Mouse (Mus musculus) granulocyte monocyte progenitor cell, adult 5-6 weeks (primary cell): Measurements from ENCODE around the gene Gpc3. TPM values are rescaled to one million over a fixed set of nuclear protein-coding genes. Genes with fewer than 3 reads are reported as not detected.
"Not testable (repeated sequence)": the region's sequence is repeated elsewhere in the genome, so short reads cannot be mapped to it uniquely, and the experiment has no call there.

Source experiments
- ATAC-seq: replicated peaks from 2 replicates; pipeline ENCODE4 v1.8.0; 2016; ENCODE audit warnings: mild to moderate bottlenecking, moderate TSS enrichment, inconsistent platforms; ENCODE audit not compliant: poor library complexity, severe bottlenecking
- total RNA-seq, 2 experiments: library from RNA; stranded (forward) in 1 of 2; stranded (reverse) in 1 of 2; fragments of 200-712, 200-1000 nt in 1 of 2; fragments of >200 nt in 1 of 2; fragmentation: Nextera tagmentation in 1 of 2; gene quantifications; 2 replicates each; pipeline ENCODE4 v1.2.3; 2014 to 2017

Gene Gpc3
- total RNA-seq, 2 experiments from 2014 or later: 2.2 to 3.6 TPM

DNA sequence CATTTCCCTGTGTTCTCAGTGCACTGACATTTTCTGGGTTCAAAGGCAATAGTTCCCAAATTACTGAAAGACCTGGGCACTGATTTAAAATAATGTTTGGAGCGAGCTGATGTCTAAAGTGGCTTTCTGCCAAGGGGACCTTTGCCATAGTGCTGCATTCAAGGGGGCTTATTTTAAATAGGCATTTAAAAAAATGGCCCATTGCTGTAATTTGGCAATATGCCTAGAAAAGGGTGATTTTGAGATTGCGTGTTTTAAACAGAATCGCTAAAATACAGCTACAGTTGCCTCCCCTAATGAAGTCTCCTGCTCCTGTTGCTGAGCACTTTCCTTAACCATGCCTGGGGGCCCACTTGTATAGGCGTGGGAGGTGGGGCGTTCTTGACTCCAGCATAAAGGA, 174.3 kb downstream of the Gpc3 start:
- no peak for ATAC-seq

GRCm38 (mm10) chrX:52425605-52426004, 188.1 kb downstream of the Gpc3 start:
- ATAC-seq: no peak

GRCm38 (mm10) chrX:52419850-52420249, 193.9 kb downstream of the Gpc3 start:
- ATAC-seq: peak; percentile 98

GRCm38 (mm10) chrX:52412936-52413335, 200.8 kb downstream of the Gpc3 start:
- ATAC-seq: no peak

DNA sequence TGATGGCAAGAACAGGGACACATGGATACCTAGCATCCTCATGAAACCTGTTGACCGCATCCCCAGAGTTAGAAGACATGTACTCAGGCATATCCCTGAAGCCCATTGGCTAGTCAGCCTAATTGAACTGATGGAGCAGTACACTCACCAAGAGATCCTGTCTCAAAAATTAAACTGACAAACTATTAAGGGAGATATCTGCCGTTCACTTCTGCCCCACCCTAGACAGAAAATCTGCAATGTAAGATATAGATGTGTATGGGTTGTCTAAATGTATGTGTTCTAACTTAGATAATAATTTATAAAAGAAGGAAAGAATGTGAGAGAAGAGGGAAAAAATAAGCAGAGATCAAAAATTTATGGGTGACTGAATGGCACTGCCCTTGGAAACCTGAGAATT, 212.6 kb downstream of the Gpc3 start:
- ATAC-seq: no peak

- no peak for ATAC-seq
Observed at GRCm38 (mm10) chrX:52375129-52375528, 238.6 kb downstream of the Gpc3 start.

DNA sequence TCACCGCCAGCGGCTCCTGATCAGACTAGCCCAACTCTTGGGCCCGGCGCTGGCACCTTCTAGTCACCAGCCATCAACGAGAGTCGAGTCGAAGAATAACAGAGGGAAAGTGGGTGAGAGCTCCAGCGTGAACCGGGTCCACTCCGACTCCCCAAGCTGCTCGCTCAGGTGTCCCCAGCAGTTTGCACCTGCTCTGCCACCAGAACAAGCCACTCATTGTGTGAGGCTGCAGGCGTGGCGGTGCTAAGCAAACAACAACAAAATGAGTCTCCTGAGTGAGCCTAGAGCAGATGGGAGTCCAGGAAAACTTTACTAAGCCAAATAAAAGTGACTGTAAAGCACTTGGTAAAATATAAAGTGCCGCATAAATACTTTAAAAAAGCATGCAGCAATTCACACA, 239.5 kb downstream of the Gpc3 start:
- no peak for ATAC-seq

- ATAC-seq: no peak
Observed at GRCm38 (mm10) chrX:52372436-52372835, 241.3 kb downstream of the Gpc3 start.

DNA sequence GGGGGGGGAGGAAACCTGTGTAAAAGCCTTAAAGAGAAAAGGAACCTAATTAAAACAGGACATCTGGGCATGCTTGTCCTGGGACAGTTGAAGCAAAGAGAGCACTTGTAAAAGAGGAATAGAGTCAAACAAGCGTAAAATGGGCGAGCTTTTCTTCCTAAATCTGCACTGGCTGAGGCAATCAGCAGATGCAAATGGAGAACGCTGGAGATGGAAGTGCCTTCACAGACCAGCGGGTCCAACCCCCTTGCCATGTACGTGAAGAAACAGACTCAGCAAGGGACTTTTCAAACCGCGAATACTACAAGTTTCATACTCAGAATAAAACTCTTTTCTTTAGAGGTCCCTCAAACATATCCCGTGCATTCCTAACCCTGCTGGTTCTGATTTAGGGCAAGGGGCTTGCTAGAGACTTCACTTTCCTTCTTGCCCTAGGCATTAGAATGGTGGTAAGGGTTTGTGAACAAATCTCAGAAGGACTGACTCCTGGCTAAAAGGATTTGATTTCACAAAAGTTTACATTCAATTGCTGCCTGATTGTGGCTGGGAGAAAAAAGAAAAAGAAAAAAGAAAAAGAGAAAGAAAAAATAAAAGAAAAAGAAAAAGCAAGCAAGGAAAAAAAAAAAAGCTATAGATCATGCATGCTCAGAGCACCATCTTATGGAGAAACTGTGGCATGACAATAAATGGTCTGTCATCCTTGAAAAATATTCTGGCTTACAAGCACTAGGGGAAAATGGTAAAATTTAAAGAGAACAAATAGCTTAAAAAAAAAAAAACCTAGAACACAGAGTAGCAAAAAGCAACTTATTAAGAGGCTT, 243.6 kb downstream of the Gpc3 start:
- no peak for ATAC-seq

DNA sequence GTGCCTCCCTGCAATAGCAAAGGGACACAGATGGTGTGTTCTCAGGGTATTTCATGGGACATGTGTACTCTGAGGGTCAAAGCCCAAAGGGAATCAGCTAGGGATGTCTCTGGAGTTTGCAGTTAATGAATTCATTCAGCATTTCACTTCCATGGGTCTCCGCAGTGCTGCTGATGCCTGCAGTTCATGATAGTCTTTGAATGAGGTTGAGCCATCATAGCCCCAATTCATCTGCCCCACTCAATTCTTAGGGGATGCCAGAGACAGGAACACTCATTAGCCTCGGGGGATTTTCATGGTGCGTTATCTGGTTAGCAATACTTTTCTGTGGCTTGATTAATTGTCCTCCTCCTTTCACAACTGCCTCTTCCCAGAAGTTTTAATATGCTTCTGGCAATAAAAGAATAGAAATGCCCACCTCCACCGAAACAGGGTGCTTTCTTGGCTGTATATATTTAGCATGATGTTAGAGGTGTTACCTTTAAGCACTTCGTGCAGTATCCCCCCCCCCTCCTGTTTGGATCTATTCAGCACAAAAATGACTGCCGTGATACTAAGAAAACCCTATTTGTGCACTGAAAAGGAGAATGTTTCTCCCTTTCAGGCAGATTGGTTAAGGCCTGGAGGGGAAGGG, 244.3 kb downstream of the Gpc3 start:
- ATAC-seq: no peak

- no peak for ATAC-seq
Observed at GRCm38 (mm10) chrX:52366826-52367225, 246.9 kb downstream of the Gpc3 start.

GRCm38 (mm10) chrX:52365790-52366189, 248.0 kb downstream of the Gpc3 start:
- no peak for ATAC-seq

GRCm38 (mm10) chrX:52362241-52363011, 251.3 kb downstream of the Gpc3 start:
- ATAC-seq: no peak

GRCm38 (mm10) chrX:52352981-52353380, 260.8 kb downstream of the Gpc3 start:
- no peak for ATAC-seq

- not testable (repeated sequence) for ATAC-seq
Observed at GRCm38 (mm10) chrX:52350631-52351030, 263.1 kb downstream of the Gpc3 start.

GRCm38 (mm10) chrX:52348773-52349172, 265.0 kb downstream of the Gpc3 start:
- ATAC-seq: no peak

DNA sequence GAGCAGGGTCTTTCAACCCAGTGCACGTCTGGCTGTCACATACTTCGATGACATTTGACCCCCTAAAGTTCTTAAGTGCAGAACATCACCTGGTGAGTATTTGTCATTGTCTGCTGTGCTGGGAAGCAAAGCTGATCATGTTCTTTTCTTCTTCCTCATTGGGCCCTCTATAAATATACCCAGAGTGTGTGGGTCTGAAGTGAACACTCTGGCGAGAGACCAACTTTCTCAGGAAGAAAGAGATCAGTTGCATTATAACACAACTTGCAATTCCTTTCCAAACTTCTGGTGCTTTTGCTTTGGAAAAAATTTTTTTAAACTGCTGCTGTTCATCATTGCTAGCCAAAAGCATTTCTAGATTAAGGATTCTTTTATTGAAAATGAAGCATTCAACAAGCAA, 269.7 kb downstream of the Gpc3 start:
- no peak for ATAC-seq

DNA sequence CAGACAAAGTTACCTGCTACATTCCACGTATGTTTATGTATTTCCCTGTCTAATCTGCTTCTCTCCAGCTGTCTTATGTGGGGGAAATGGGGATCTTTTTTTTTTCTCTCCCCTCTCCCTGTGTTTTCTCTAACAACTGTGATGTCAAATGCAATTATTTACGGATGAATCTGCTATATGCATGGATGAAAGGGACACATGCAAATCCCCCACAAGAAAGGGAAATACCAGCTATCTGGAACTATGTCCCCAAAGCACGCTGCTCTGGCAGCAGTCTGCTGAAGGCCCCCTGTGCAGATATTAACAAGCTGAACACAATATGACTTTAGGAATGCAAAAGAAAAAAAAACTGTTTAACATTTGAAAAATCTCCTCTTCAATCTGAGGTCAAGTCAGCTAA, 273.5 kb downstream of the Gpc3 start:
- no peak for ATAC-seq

DNA sequence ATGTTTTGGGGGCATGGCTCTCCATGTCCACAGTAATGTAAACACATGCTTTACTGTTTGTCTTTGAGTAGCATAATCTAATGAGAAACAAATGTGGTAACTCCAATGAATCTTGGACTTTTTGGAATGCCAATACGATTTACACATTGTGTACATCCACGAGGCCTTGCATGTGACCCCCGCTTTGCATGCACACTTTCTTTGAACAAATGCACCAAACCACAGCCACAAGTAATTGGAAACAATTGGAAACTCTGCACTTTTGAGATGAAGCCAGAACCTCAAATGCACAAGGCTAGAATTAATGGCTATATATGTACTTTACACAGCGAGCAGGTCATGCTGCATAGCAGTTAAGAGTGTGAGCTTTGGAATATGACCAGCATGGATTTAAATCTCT, 292.0 kb downstream of the Gpc3 start:
- no peak for ATAC-seq

DNA sequence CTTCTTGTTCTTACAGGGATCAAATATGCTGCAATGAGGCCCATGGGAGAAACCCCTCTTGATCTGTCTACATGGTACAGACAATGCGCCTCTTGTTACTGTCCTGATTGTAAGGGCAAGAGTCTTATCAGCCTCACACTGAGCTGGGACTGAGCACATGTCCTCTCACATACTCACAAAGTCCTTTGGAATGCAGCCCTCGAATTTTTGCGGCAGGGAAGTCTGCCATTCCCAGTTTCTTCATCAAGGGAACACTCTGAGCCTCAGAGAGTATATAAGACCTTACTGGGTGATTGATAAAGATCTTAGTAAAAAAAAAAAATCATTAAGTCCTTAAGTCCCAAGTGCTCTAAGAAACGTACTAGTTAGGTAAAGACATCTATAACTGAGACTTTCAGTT, 293.1 kb downstream of the Gpc3 start:
- no peak for ATAC-seq

DNA sequence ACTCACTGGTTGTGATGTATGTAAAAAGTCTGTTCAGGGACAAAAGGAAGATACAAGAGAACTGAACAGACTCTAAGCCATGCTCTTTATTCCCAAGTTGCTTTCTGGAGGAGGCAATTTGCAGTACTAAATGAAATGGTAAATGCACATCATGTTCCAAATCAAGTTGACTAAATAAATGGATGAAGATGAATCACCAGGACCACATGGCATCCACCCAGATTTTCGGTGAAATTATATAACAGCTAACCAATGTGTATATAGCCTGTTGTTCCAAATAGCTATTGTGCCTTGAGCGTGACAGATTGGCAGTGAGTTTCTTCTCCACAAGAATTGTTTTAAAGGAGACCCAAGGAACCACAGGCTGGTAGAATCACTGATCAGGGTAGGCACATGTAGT, 302.8 kb downstream of the Gpc3 start:
- ATAC-seq: no peak
